Mouse (Mus musculus): ENCODE data around the gene Cobll1.

The Cobll1 gene

DNA sequence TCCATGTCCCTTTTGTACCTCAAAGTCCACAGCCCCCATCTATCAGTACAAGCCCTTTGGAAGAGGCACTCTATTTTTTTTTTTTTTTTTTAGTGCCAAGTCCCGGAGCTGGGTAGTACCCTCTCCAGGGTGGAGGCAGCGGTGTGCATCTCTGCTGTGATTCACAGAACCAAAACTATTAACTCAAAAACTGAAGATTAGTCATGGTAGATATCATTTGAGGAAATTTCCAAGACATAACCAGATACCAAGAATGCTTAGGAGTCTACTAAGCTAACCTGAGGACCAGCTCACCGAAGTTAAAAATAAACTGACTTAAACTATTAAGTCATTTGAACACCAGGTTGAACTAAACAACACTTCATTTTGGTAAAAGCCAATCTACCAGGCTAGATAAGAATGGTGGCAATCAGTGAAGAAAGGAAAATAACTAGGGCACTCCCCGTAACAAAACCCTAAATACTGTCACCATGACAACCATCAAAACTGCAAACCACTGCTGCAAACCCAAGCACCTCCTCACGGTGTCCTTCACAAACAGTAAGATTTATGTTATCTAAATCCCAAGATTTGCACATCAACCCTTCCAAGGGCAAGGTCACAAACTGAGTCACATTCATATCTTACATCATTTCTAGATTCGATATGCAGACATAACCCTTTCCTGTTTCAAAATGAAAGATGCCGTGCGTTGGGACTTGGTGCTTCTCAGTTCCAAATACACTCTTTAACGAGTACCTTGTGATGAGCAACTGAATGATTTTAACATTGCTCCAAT lies 43.8 kb downstream of the Cobll1 start:
- no peak for DNase-seq

DNA sequence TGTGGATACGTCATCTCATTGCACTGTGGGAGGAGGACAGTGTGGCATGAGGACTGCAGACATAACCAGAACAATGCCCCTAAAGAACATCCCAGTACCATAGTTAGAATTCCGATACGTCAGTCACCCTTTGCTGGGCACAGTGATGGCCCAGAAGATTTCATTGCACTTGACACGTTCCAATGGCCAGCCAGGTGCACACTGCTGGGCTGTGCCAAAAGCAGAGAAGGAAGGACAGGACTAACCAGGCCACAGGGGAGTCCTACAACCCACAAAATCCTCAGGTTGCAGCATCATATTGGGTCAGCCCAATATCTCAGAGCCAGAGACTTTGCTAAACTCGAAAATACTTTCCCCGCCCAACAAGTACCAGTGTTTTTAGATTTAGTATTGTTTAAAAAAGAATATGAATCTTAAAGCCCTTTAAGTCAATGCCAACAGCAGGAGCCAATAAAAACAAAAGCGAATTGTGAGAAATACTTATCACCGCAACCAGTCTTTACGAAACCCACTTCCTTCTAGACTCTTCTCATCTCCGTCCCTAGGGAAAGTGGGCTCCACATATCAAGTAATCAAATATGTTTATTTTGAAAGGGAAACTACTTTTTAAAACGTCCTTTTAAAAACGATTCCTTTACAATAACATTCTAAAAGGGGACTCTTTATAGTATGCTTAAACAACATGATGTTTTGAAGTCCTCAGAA lies 46.0 kb downstream of the Cobll1 start:
- no peak for DNase-seq

DNA sequence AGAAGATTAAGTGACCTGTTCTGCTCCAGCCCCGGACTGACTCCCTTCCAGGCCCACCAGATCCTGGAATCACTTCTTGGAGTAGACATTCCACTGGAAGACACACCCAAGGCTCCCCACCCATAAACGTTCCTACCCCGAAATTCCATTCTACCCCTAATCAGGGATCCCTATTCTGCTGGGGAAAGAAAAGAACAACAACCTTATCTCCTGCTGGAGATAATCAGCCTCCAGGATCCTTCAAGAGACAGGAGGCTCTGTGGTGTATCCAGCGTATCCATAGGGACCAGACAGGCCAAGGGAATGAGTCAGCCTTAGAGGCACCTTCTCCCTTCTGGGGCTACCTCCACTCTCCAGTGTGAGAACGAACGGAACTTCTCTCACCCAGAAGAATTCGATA lies 47.8 kb downstream of the Cobll1 start:
- no peak for DNase-seq

DNA sequence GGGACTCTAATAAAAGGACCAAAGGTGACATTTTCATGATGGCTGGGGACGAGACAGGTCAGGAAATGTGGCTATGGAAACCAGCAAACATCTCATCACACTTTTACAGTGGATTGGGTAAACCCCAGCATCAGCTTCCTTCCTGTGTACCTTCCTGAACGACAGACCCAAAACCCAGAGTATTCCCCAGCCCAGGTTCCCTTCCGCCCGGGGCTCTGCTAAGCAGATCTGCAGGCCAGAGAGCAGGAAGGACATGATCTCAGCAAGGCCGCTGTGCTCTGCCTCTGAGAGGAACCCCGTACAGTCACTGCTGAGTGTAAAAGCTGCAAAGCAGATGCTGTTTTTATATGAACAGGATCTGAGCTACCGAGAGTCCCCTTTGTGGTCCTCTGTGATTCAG lies 49.9 kb downstream of the Cobll1 start:
- no peak for DNase-seq

DNA sequence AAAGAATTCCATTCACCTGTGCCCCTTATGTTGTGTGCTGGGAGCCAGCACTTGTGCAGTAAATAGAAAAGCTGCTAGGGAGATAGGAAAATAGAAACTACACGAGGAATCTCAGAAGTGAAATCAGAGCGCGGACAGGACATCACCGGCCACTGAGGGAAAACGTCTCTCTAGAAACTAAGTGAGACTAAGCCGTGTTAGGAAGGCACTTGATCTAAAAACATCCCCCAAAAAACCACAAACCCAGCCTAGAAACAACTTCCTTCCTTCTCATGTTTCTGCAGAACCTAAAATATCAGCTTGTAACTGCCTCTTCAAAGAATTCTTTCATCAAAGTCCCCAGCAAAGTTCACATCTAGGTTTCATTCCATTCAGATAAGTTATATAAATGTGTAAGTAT lies 50.6 kb downstream of the Cobll1 start:
- no peak for DNase-seq

DNA sequence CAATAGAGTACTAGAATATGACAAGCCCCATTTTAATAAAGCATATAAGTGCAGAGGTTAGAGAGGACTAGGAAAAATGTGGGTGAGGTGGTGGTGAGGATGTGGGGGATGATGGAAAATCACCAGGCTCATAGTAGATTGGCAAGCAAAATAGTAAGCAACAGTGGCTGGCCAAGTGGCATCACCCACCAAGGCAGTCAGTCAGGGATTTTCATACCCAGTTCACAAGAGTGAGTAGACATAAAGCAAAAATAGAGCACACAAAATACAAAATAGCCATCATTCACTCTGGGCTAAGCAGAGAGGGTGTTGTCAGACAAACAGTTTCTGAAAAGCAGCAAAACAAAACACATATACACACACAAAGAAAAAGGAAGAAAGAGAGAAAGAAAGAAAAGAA lies 51.6 kb downstream of the Cobll1 start:
- DNase-seq = no peak

DNA sequence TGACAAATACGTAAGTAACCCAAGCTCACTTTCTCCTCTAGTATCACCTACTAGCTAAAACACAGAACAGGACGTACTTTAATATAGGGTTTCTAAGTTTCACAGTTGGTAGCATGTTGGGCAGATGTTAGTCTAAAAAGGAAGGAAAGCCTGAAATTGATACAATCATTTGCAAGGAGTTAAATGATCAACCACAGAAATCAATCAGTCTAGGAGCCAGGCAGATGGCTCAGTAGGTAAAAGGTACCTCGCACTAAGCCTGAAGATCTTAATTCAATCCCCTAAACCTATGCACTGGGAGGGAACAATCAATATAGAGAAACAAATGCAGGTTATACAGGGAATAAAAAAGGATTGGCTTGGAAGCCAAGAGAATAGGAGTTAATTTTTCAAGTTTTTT lies 52.0 kb downstream of the Cobll1 start:
- DNase-seq = no peak

DNA sequence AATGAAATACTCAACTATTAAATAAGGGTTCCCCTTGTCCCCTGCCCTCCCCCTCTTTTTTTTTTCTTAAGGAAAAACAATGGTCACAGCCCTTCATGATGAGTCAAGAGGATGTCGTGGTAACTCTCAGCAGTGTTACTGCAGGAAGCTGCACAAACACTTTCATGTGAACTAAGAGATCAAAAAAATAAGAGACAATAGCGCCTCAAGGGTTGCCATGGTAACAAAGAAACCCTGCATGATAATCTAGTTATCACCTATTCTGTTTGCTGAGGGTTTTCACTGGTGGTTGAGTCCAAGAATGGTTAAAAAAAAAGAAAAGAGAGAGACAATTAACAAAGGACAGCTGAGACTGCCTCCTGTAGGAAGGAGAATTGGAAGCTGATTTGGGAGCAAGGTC lies 56.5 kb downstream of the Cobll1 start:
- no peak for DNase-seq

DNA sequence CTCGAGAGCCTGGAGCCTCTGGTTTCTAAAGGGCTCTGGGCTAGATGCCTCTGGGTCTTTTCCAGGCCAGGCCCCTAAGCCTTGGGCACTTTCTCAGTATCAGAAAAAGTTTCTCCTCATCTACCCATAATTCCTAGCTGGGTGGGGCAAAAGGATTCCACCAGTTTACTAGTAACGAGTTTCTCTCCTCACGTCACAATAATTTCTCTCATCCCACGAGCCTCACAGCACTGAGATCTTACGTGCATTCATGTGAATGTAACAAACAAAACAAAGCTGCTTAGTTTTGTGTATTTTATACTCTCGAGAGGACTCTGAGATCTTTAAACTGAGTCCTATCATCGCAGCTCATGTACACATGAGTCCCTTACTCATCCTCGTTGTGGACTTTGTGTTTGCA lies 57.5 kb downstream of the Cobll1 start:
- DNase-seq = no peak

DNA sequence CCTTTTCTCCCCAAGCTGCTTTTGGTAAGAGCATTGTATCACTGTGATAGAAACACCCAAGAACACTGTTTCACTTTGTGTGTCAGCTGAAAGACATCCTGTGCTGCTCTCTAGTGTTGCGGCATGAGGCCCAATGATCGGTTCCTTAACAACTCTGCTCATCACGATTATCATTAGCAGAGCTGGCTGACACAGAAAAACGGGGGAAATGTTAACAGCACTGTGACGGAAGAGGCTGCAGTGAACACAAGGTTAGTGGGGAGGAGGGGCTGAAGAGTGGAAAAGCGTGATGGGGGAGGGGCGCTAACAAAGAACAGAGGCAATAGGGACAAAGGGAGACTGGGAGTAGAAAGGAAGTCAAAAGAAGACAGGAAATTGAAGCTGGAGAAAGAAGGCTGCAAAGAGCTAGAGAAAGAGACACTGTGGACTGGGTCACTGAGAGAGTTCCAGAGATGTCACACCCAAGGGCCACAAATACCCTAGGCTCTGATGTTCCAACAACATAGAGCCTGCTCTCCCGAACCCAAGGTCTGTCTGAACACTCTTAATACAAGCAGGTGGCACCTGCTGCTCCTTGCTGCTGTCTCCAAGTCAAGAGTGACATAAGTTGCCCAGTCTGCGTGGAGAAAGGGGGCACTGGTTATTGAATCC lies 58.0 kb downstream of the Cobll1 start:
- DNase-seq = no peak

DNA sequence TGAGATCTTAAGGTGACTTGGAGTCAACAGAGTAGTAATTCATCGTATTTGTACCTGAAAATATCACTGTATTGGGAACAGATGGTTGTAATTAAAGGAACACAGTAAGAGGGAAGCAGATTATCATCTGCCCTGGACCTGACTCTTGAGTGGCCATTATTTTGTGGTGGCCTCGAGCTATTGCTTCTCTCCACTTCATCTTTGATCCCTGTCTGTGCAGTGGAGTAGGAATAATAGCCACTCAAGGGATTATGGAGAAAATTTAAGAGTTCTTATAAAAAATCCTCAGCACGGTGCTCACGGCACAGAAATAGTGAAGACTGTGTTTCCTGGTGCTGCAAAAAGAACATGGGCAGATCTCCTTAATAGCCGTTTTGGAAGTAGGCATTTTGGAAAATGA lies 63.6 kb downstream of the Cobll1 start:
- no peak for DNase-seq

DNA sequence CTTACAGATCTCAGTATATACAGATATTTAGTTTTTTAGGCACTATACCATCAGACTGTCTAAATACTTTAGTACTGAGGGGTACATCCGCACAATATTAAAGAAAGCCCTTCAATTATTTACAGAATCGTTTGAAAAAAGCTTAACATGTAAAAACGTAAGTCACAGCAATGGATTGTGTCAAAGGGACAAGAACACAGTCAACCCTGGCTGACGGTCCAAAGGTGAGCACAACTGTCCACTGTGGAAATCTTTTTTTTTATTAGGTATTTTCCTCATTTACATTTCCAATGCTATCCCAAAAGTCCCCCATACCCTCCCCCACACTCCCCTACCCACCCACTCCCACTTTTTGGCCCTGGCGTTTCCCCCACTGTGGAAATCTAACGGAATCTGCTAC lies 67.1 kb downstream of the Cobll1 start:
- DNase-seq = no peak

DNA sequence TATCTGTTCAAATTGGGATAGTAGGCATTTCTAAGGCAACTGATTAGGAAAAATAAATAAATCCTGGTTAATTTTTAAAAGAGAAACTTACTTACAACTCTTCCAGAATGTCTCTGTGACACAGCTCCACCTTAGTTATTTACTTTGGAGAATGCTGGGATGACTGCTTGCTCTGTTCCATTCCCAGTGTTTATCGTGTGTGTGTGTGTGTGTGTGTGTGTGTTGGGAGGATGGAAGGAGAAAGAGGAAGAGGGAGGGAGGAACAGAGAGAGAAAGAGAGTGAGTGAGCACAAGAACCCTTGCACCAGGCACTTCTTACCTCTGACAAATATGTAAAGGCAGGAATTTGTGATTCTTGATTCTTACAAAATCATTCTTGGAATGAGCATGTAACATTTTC lies 67.7 kb downstream of the Cobll1 start:
- DNase-seq = no peak

DNA sequence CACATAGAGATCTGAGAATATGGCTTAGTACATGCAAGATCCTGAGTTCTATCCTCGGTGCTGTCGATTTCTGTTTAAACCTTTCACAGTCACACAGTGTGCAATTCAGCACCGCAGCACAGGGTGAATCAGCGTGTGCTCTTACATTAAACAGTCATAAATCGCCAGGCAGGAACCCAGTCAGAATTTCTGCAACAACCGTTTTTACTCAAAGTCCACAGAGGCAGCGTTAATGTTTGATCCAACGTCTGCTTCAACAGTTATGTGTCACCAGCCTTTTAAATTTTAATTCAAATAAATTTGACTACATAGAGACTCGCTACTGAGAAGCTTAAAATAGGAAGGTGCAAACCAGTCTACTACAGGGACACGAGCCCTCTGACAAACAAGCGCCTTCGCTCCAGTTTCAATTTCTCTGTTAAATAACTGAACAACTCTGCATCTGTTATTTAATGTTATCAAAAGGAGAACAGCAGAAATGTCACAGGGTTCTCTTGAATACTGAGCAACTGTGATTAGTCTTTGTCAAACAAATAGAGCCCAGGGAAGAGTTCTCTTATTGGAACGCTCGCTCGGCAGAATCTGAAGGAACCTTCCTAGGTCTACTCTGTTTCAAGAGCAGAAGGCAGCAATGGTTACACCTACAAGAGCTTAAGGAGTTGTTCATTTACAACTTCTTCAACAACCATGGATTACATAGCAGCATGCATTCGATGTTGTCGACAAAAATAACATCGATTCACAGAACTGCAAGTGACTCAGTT lies 68.3 kb downstream of the Cobll1 start:
- no peak for DNase-seq

DNA sequence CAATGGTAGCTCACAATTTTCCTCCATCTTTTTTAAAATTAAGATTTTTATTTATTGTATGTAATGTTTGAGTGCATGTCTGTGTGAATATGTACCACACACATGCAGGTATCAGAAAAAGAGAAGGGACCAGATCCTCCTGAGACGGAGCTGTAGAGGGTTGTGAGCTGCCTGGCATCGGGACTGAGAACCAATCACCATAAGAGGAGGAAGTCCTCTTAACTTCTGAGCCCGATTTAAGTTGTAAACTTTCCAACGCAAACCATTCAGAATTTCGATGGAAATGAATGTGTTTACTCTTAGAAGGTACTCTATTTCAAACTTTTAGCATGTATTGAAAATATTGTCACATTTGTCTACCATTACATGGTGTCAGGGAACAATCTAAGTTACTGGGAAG lies 68.9 kb downstream of the Cobll1 start:
- DNase-seq = no peak

DNA sequence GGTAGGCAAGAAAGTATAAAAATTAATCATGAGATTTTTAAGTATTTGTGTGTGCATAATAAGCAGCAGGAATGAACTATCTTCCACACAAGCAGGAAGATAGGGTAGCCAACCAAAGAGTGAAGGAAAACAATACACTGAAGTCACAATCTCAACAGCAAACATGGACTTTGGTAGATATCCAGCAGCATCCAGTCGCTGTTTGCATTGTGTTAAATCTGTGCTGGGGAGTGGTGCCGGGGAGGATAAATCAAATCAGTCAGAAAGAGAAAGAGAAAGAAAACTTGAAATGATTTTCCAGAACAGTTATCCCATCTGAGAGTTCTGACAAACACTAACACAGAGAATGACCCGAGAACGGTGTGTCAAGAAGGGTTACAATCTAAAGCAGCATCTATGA lies 75.2 kb downstream of the Cobll1 start:
- no peak for DNase-seq

DNA sequence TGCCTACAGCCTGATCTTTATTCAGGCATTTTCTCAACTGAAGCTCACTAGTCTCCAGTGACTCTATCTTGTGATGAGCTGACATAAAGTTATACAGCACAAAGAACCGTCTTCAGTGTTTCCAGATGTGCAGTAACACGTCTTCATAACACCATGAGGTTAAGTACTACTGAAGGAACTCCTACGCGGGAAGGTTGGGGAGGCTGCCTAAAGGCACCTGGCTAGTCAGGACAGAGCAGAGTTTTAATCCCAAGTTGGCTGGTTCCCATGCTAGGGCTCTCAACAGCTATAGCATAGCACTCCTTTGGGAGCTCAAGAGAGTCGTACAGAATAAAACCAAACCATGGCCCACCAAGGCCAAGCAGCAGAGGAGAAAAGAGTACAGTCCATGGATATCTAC lies 76.6 kb downstream of the Cobll1 start:
- no peak for DNase-seq

DNA sequence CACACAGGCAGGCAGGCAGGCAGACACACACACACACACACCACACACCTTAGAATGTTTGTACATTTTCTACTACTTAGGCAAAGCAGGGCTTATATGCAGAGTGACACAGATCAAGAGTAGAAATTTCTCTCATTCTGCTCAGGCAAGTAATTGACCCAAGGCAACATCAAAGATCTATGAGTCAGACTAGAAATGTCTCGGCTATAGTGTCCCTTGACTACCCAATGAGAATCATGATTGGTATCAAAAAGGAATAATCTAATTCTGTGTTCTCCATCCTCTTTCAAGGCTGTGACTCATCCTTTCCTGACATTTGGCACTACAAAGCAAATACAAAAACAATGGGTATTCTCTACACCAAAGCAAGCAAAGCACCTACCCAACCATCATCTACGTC lies 77.5 kb downstream of the Cobll1 start:
- no peak for DNase-seq

DNA sequence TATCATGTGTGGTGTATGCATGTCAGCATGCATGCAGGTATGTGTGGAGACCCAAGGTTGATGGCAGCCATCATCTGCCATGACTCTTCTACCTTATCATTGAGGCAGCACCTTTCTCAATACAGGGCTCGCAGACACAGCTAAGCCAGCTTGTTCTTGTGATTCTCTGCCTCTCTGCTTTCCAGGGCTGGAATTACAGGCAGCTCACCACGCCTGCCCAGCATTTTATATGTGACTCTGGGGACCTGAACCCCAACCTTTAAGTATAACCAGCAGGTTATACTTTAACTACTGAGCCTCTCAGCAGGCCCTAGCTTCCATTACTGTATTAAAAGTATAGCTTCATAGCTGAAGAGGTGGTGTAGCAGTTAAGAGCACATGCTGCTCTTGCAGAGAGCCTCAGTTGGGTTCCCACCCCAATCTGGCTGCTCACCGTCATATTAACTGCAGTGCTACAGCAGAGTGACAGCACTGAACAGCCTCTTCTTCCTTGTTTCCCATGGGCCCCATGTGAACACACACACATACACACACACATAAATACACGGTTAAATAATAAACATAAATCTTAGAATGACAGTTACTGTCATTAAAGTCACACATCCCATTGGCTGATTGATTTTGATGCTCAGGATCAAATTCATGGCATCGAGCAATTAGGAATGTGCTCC lies 81.1 kb downstream of the Cobll1 start:
- DNase-seq = no peak

DNA sequence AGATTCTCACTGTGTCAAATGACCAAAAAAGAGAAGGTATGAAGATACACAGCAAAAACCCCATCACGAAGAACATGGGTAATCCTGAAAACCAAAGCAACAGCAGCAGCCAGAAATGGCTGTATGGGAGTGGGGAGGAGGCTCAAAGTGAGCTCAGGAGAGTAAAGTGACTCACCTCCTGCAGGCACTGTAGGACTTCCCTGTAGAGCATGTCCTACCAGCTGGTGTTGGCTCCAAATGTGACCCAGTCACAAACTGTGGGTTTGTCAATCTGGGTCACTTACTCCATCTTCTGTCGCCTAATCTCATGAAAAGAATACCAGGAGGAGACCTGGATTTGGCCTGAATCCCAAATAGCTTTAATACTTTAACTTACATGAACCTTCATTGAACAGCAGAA lies 81.9 kb downstream of the Cobll1 start:
- no peak for DNase-seq

DNA sequence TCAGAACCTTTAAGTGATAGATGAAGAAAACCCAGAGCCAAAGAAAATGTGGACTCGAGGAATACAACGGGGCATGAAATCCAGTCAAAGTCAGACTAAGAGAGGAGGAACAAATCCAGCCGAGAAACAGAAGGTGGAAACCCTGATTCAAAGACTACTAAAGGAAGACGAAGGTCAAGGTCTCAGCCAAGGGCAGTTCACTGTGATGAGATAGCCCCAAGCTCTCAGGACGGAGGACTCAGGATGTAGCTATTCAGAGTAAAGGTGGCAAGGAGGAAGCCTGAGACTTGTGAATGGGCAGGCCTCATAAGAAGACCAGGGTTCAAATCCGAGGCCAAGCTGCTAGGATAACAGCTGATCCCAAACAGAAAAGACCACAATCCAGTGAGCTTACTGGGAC lies 90.3 kb downstream of the Cobll1 start:
- DNase-seq = no peak

DNA sequence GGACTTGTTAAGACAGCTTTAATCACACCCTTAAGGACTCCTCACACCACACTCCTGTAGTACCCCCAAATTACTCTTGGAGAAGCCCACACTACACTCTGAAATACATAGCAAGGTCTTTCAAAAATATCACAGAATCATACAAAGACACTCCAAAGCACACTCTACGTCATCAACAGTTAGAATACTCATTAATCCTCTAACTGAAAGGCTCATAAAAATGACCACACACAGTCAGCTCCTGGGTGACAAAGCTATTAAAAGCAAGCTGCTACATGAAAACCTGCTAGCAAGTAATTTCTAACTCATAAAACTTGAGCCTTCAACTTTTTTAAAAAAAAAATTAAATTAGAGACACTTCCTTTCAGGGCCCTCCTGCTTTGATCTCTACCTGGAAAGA lies 91.8 kb downstream of the Cobll1 start:
- DNase-seq = no peak
